Mouse (Mus musculus) hindbrain, embryonic 15.5 days (tissue): ENCODE results near the gene Phpt1. TPM values are rescaled to one million over a fixed set of nuclear protein-coding genes. Genes with fewer than 3 reads are reported as not detected.

Experiments used
- ATAC-seq: fragments of 200-750 bp; cut with Nextera tagmentation; 2 replicates; pipeline ENCODE4 v1.8.0; 2017; ENCODE audit warnings: low read depth, moderate number of reproducible peaks, moderate TSS enrichment; ENCODE audit not compliant: low FRiP score
- H3K27ac ChIP-seq: fragments of 300-500 bp; sonication (generic); replicated peaks from 2 replicates; pipeline ENCODE4 v1.5.1; 2015; ENCODE audit warnings: mild to moderate bottlenecking, inconsistent platforms
- H3K27me3 ChIP-seq: fragments of 300-500 bp; sonication (generic); 2 replicates; pipeline ENCODE4 v1.6.1; 2015; ENCODE audit warnings: control low read depth, inconsistent platforms
- H3K36me3 ChIP-seq: fragments of 300-500 bp; sonication (generic); 2 replicates; pipeline ENCODE4 v1.6.1; 2015; ENCODE audit warnings: control low read depth, inconsistent platforms
- H3K4me1 ChIP-seq: fragments of 300-500 bp; sonication (generic); replicated peaks from 2 replicates; pipeline ENCODE4 v1.6.1; 2015; ENCODE audit warnings: control low read depth, inconsistent platforms
- H3K4me2 ChIP-seq: fragments of 300-500 bp; sonication (generic); 2 replicates; pipeline ENCODE4 v1.6.1; 2015; ENCODE audit warnings: moderate library complexity, mild to moderate bottlenecking, inconsistent platforms
- H3K4me3 ChIP-seq: fragments of 300-500 bp; sonication (generic); 2 replicates; pipeline ENCODE4 v1.5.1; 2015; ENCODE audit warnings: mild to moderate bottlenecking, inconsistent platforms
- H3K9ac ChIP-seq: fragments of 300-500 bp; sonication (generic); 2 replicates; pipeline ENCODE4 v1.6.1; 2015; ENCODE audit warnings: inconsistent platforms
- H3K9me3 ChIP-seq: fragments of 300-500 bp; sonication (generic); 2 replicates; pipeline ENCODE4 v1.6.1; 2016; ENCODE audit warnings: control low read depth, inconsistent platforms
- WGBS: fragments of 180-500 bp; shearing (Covaris S2); methylation state at CpG from one replicate; pipeline ENCODE4 v1.1.7; 2015; 5-methylcytosine and 5-hydroxymethylcytosine counted together
- polyA plus RNA-seq: library from polyadenylated mRNA; unstranded; fragments of >200 nt; fragmentation: Nextera tagmentation; extraction: Ambion mirVana; gene quantifications from 2 replicates; pipeline ENCODE4 v1.2.1, GENCODE M21; 2015

Gene Phpt1
- polyA plus RNA-seq, 1 experiment from 2014 or later, result 159 TPM

DNA sequence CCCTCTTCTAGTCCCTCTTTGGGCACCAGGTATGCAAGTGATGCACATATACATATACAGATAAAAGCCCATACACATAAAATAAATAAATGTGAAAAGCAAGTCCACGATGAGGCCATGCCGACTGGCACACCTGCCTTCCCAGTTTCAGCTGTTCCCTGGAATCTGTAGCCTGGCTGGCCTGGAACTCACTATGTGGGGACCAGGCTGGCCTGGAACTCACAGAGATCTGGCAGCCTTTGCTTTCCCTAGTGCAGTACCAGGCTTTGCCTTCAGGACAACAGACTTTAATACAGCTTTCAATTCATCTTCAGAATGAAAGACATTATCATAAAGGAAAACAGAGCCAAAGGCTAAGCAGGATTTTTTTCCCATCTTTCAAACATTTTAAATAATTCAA is 41.3 kb downstream of the Phpt1 start:
- Histone ChIP-seq H3K9me3 (no peaks in the 10 kb centered on the region), H3K36me3 (peaks cover 19% of the 10 kb centered on the region), H3K9ac (no peak overlapping the region), H3K4me2 (no peak overlapping the region), H3K4me1 (no peaks in the 10 kb centered on the region), H3K27ac (no peak overlapping the region), H3K4me3 (no peak overlapping the region), H3K27me3 (no peaks in the 10 kb centered on the region)
- WGBS, result 95% methylated on average over 2 of the region's 2 CpGs
- no peak for ATAC-seq

DNA sequence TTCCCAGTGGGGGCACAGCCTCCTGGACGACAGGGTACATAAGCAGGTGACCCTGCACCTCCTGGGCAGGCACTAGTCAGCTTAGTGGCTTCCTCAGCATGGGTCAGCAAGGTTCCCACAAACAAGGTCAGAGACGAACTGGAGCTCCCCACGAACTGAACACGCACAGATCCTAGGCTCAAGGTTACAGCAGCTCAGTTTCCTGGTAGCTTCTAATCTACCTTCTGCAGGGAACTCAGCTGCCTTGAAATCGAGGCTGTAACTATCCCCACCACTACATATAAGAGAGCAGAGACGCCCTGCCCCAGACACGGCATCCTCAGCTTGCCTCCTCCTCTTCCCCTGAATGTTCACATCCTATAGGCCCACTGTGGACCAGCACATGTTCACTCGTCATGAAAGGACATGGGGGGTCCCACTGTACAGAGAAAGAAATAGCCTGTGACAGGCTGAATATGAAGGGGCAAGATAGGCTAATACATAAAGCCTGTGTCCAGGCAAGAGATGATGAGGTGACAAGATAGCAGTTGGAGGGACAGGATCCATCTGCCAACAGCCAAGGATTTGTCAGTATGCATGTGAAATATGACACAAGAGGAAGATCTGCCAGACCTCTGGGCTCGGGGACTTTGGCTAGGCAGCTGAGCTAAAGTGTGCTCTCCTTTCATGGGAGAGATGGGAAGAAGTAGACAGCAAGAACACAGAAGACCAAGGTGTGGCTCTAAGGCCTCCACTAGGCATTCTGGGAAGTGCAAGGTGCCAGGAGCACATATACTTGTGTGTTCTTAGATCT is 48.3 kb downstream of the Phpt1 start:
- Histone ChIP-seq H3K27me3 (no peaks in the 10 kb centered on the region), H3K4me3 (no peak overlapping the region), H3K9me3 (no peaks in the 10 kb centered on the region), H3K9ac (no peak overlapping the region), H3K4me1 (no peaks in the 10 kb centered on the region), H3K36me3 (peaks cover 53% of the 10 kb centered on the region), H3K27ac (no peak overlapping the region), H3K4me2 (no peak overlapping the region)
- ATAC-seq, result no peak
- WGBS, result 91% methylated on average over 9 of the region's 9 CpGs

Other genes starting within 250 kb of the Phpt1 start
- 43.6 and 45.2 TPM in 2 replicates for gene Man1b1, start 242.9 kb downstream of the Phpt1 start, polyA plus RNA-seq
- gene Dpp7, start 218.9 kb downstream of the Phpt1 start, polyA plus RNA-seq, result 24.4 and 24.9 TPM in 2 replicates
- 5.1 and 6.4 TPM in 2 replicates for gene Uap1l1, start 209.5 kb downstream of the Phpt1 start, polyA plus RNA-seq
- 11.8 and 13.8 TPM in 2 replicates for gene Sapcd2, start 202.9 kb downstream of the Phpt1 start, polyA plus RNA-seq
- 3.7 and 7.0 TPM in 2 replicates for gene Entpd2, start 179.3 kb downstream of the Phpt1 start, polyA plus RNA-seq
- 424 and 493 TPM in 2 replicates for gene Npdc1, start 175.9 kb downstream of the Phpt1 start, polyA plus RNA-seq
- gene Fut7, start 152.0 kb downstream of the Phpt1 start, polyA plus RNA-seq, result 0.08 TPM in 1 of 2 replicates, not detected in the other
- gene Abca2, start 146.5 kb downstream of the Phpt1 start, polyA plus RNA-seq, result 15.0 and 15.1 TPM in 2 replicates
- gene Clic3, start 118.4 kb downstream of the Phpt1 start, polyA plus RNA-seq, result 3.7 and 4.3 TPM in 2 replicates
- gene Paxx, start 114.1 kb downstream of the Phpt1 start, polyA plus RNA-seq, result 109 and 119 TPM in 2 replicates
- gene Ptgds, start 105.2 kb downstream of the Phpt1 start, polyA plus RNA-seq, result 647 and 983 TPM in 2 replicates
- not detected in 2 replicates for gene Lcn12, start 81.3 kb downstream of the Phpt1 start, polyA plus RNA-seq
- gene Fbxw5, start 74.5 kb downstream of the Phpt1 start, polyA plus RNA-seq, result 120 and 143 TPM in 2 replicates
- gene C8g, start 73.5 kb downstream of the Phpt1 start, polyA plus RNA-seq, result 5.8 and 6.1 TPM in 2 replicates
- 16.5 and 19.4 TPM in 2 replicates for gene Traf2, start 28.3 kb downstream of the Phpt1 start, polyA plus RNA-seq
- 375 and 378 TPM in 2 replicates for gene Edf1, start 17.4 kb downstream of the Phpt1 start, polyA plus RNA-seq
- gene Mamdc4, start 379 bp downstream of the Phpt1 start, polyA plus RNA-seq, result 1.6 and 2.1 TPM in 2 replicates
- gene Ajm1, start 6.5 kb upstream of the Phpt1 start, polyA plus RNA-seq, result 14.5 and 16.5 TPM in 2 replicates
- gene Rabl6, start 33.3 kb upstream of the Phpt1 start, polyA plus RNA-seq, result 70.0 and 73.5 TPM in 2 replicates
- 0.27 and 0.45 TPM in 2 replicates for gene Ccdc183, start 42.5 kb upstream of the Phpt1 start, polyA plus RNA-seq
- 47.0 and 57.8 TPM in 2 replicates for gene Tmem141, start 46.8 kb upstream of the Phpt1 start, polyA plus RNA-seq
- gene Fcna, start 52.8 kb upstream of the Phpt1 start, polyA plus RNA-seq, result 3.7 and 4.6 TPM in 2 replicates
- not detected in 2 replicates for gene Lcn8, start 77.9 kb upstream of the Phpt1 start, polyA plus RNA-seq
- gene Lcn5, start 82.7 kb upstream of the Phpt1 start, polyA plus RNA-seq, result not detected in 2 replicates
- gene Lcn6, start 101.6 kb upstream of the Phpt1 start, polyA plus RNA-seq, result not detected in 2 replicates
- not detected in 2 replicates for gene Lcn10, start 107.5 kb upstream of the Phpt1 start, polyA plus RNA-seq
- gene Obp2a, start 124.8 kb upstream of the Phpt1 start, polyA plus RNA-seq, result not detected in 2 replicates
- gene Bmyc, start 131.5 kb upstream of the Phpt1 start, polyA plus RNA-seq, result 149 and 164 TPM in 2 replicates
- not detected in 2 replicates for gene Obp2b, start 161.8 kb upstream of the Phpt1 start, polyA plus RNA-seq
- not detected in 2 replicates for gene Lcn3, start 190.3 kb upstream of the Phpt1 start, polyA plus RNA-seq
- gene Lcn11, start 201.8 kb upstream of the Phpt1 start, polyA plus RNA-seq, result not detected in 2 replicates
- gene Gm13539, start 207.0 kb upstream of the Phpt1 start, polyA plus RNA-seq, result not detected in 2 replicates
- gene Glt6d1, start 240.6 kb upstream of the Phpt1 start, polyA plus RNA-seq, result not detected in 2 replicates
- gene Lcn9, start 247.9 kb upstream of the Phpt1 start, polyA plus RNA-seq, result not detected in 2 replicates